Mouse (Mus musculus): ENCODE measurements around the gene Hdac7.
"Not testable (repeated sequence)": the region's sequence is repeated elsewhere in the genome, so short reads cannot be mapped to it uniquely, and the experiment has no call there.

Hdac7 gene

DNA sequence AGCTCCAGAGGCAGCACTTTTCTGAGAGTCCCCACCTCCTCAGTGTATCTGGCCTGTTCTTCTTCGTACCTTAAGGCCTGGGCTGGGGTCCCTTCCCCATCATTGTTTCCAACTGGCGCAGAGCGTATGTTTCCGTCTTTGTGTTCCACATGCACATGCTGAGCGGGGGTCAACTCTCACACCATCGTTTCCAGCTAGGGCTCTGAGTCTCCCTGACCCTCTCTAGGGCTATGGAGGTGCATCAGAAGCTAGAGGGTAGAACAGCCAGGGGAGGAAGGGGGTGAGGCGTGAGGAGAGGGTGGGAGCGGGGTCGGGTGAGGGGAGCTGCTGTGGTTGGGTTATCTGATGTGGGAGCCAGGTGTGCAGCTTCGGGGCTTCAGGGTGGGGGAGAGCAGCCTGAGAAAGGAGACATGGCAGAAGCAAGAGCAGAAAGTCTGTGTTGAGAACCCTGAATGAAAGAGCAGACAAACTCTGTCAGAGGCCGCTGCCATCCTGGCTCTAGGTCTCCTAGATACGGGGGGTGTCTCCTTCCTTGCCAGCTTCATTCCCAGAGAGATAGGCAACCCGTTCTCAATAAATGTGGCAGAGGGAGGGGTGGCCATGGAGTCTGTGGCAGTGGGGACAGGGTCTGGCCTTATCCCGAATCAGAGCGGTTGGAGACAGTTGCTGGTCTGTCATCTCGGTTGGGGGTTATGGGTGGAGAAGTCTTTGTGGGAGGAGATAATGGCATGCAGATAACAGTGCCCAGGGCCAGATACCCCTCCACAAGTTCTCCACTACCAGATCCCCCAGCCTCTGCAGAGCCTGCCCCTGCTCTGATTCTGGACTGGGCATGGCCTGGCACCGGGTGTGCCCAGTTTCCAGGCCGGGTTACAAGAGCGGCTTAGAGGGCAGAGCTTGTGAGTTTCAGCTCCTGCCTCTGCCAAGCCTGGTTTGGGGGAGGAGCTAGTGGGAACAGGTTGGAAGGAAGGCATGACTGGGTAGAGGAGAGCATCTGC is at the start of gene Hdac7:
Gene Hdac7 (minus strand): TSS at position 466 of the 998 bp plus-strand sequence.
- DNase-seq, result no peak

DNA sequence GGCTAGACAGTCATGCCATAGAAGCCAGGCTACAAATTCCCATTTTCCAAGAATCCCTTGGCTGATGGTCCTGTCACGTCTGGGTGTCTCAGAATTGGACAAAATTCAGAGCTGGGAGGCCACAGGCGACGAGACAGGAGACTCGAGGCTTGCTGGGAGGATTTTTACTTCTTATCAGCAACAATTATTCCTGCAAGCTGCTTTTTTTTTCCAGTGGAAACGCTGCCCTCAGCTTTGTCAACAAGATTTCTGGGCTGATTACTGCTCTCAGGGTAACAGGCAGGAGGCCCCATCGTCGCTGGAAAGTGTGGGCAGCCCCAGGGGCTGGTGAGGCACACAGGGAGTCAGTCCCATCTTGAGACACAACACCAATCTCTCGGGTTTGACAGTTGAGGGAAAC is 48.2 kb upstream of the Hdac7 start:
- DNase-seq, result no peak

- DNase-seq, result no peak
Measured at GRCm38 (mm10) chr15:97890450-97890849, 46.1 kb upstream of the Hdac7 start.

- no peak for DNase-seq
Measured at GRCm38 (mm10) chr15:97890017-97890416, 45.7 kb upstream of the Hdac7 start.

DNA sequence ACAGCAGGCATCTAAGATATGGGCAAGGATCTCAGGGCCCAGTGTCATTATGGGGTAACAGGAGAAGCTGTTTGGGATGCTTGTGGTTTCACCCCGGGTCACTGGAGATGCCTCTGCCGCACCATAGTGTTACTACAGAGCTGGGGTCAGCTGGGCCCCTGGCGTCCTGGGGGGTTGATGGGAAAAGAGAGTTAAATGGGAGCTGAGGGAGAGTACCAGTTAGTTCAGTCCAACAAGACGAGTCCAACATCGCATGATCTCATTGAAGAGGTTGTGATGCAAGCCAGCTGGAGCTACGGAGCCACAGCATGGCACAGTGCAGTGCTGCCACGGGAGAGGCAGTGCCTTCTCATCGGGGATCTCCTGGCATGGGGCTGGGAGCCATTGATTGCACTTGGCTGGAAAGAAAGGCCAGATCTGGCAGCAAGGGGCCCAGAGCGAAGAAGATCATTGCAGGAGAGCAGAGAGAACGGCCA is 43.3 kb upstream of the Hdac7 start:
- DNase-seq, result no peak

DNA sequence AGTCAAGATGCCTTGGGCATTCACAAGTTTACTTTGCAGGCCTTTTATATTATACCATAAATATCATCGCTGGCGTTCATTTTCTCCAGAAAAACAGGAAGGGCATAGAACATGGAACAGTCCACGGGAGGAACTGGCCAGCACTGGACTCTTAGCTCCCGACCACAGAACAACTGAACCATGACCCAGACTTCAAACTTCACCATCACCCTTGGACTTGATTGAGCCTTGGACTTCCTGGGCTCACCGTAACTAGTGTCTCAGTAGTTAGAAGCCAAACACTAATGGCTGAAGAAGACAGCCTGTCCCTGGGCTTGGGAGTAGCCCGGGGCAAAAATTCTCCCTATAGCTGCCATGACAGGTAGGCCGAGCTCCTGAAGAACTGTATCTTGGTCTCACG is 37.1 kb upstream of the Hdac7 start:
- DNase-seq, result no peak

GRCm38 (mm10) chr15:97880441-97880840 is 36.1 kb upstream of the Hdac7 start:
- no peak for DNase-seq

GRCm38 (mm10) chr15:97878696-97879328 is 34.5 kb upstream of the Hdac7 start:
- DNase-seq, result no peak

DNA sequence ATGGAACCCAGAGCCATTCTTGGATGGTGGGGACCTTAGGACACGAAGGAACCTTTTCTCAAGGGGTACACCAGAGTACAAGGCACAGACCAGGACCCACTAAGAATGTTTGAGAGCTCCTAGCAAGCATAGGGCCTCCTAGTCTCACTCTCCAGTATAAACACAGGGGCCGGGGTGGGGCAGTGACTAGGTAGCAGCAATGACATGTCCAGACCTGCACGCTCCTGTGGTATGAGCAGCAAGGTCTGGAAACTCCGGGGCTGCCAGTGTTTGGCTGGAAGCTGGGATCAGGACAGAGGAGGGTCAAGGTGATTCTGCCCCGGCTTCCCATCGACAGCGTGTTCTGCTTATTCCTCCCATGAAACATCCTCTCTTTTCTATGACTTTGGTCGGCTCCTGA is 31.5 kb upstream of the Hdac7 start:
- no peak for DNase-seq

DNA sequence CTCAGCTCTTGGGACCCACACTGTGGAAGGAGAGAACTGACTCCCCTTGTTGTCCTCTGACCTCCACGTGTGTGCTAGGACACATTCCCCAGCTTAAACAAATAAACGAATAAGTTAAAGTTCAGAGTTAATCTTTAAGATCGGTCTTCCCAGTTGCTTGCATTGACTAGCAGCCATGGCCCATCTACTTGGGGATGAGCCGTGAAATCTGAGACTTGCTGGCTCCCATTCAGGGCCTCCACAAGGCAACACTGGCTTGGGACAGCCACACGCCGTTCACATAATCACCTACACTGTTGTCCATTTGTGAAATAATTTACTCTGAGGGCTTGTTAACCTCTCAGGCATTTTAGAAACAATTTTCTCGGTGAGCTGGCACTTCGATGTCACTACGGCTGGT is 29.4 kb upstream of the Hdac7 start:
- DNase-seq, result no peak

GRCm38 (mm10) chr15:97872161-97872560 is 27.9 kb upstream of the Hdac7 start:
- DNase-seq, result no peak

DNA sequence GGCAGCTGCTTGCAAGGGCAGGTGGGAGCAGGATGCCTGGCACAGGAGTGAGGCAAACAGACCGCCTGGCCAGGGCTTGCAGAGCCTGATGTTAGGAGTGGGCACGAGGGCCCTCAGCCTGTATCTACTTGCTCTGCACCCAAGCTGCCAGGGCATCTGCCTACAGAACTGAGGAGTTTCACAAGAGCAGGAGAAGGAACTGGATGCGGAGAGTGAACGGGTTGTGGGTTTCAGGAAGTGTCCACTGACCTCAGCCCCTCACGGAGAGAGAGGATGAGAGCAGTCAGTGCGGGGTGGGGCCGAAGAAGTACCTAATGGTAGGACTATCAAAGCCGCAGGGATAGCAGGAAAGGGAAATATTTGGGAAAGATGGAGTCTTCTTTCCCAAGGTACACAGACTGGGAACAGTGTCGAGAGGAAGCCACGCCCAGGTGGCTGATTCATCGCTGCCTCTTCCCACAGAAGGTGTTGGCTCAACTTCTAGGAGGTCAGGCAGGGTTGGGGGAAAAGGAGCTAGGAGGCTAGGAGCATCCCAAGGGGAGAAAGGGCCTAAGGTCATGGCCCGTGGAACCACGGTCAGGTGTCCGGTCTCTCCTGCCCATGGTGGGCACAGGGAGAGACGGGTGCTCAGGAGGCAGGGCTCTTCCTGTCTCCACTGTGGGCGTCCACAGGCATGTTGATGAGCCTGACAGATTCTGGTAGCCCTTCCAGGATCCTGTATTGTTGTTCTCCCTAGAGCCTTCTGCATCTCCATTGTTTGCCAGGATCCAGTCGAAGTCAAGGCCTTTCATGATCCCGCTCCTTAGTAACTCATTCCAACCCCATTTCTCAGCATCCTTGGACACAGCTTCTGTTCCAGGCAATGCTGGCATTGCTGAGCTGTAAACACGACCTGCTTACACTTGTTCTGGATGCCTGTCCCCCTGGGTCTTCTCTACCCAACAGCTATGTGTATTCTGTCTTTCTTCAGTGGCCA is 27.0 kb upstream of the Hdac7 start:
- DNase-seq, result no peak

DNA sequence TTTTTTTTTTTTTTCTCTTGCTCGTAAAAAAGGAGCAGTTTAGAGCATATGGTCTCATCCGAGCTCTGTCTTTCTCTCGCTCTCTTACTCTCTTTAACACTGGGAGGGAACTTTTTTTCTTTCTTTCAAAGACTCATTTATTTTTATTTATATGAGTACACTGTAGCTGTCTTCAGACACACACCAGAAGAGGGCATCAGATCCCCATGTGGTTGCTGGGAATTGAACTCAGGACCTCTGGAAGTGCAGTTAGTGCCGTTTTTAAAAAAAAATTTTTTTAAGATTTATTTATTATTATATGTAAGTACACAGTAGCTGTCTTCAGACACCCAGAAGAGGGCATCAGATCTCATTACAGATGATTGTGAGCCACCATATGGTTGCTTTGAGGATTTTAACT is 25.8 kb upstream of the Hdac7 start:
- DNase-seq, result not testable (repeated sequence)

- no peak for DNase-seq
Measured at GRCm38 (mm10) chr15:97868985-97869384, 24.7 kb upstream of the Hdac7 start.

DNA sequence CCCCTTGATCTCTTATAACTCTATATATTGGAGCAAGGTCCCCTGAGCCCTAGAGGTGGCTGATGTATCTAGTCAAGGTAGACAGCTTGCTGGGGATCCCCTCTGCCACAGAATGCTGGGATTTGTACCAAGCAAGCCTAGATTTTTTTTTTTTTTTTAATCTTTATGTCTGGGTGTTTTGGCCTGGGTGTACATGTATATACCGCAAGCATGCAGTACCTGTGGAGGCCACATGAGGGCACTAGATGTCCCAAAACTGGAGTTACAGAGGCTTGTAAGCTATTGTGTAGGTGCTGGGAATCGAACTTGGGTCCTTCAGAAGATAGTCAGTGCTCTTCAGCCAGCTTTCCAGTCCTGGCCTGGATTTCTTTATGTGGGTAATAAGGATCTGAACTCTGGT is 21.7 kb upstream of the Hdac7 start:
- no peak for DNase-seq

- DNase-seq, result no peak
Measured at GRCm38 (mm10) chr15:97865175-97865574, 20.9 kb upstream of the Hdac7 start.

DNA sequence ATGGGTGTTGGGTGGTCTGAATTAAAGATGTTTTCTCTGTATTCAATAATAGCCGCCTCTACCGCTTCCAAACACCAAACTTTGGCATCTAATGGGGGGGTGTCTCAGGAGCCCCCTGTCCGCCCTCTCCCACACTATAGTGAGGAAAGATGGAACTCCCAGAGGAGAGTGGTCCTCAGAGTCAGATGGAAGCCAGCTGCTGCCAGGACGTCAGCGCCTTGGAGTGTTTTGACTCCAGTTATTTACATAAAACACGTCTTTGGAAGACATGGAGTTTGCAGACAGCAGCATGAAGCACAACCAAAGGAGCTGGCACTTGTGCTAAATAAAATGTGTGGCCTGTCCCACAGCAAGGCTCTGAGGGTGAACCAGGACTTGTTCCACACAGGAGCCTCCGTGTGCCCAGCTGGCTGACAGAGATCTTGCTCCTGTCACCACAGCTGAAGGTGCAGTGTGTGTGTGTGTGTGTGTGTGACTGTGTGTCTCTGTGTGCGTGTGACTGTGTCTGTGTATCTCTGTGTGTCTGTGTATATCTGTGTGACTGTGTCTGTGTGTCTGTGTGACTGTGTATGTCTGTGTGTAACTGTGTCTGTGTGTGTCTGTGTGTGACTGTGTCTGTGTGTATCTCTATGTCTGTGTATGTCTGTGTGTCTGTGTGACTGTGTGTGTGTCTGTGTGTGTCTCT is 20.2 kb upstream of the Hdac7 start:
- no peak for DNase-seq

GRCm38 (mm10) chr15:97863494-97863881 is 19.2 kb upstream of the Hdac7 start:
- DNase-seq, result no peak

- no peak for DNase-seq
Measured at GRCm38 (mm10) chr15:97862881-97863493, 18.7 kb upstream of the Hdac7 start.

DNA sequence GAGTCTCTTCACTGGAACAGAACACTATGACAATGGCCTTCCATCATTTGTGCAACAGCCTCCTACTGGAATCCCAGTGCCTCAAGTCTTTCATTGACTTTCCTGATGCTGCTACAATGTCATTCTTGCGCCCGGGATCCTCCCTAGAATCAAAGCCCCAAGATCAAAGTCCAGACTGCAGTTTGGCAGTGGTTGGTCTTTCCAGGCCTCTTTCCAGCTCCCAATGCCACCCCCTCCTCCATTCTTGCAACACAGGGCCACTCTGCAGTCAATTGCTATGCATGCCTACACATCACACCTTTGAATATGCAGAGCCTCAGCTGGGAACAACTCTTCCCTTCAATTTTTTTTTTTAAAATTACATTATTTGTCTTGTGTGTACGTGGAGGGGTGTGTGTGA is 16.1 kb upstream of the Hdac7 start:
- DNase-seq, result no peak

DNA sequence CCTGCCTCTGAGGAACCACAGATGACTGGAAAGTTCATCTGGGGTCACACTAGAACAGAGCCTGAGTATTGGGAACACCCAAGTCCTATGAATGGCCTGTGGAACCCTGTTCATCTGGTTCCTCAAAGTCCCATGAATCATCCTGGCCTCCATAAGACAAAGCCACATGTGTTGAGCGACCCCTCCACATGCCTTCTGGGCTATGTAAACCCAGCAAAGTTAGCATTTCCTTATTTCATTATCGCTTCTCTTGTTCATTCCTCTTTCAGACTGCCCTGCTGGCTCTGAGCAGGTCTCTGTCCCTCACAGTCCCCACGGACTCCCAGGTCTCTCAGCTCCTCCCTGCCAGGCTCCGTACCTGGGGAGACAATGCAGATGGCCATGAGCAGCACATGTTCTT is 14.1 kb upstream of the Hdac7 start:
- no peak for DNase-seq

DNA sequence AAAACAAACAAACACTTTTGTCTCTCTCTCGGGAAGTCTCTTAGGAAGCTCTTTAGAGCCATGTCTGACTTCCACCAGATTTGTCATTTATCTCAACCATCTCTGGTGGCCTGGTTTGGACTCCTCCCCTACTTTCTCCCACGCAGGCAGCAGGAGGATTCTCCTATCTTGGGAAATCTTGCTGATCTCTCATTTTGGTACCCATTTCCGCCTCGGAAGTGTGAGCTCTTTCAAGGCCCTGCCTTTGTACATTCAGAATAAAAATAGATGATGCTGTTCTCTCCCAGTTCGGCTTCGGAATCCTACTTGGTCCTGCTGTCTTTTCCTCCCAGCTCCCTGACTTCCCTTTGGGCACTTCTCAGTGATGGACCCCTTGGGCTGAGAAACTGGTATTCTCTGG is 10.2 kb upstream of the Hdac7 start:
- DNase-seq, result no peak

Data from lung, postnatal 14 days (tissue).